Mouse (Mus musculus) cortical plate, adult 2 months (tissue): ENCODE results near the gene Ttc26.
"Not testable (repeated sequence)": the region's sequence is repeated elsewhere in the genome, so short reads cannot be mapped to it uniquely, and the experiment has no call there.

Experiments used
- CTCF ChIP-seq: fragments of 200-500 bp; IDR thresholded peaks from 2 replicates; pipeline ENCODE4 v1.5.1; 2011; ENCODE audit warnings: mild to moderate bottlenecking, control low read depth, low read length; ENCODE audit not compliant: insufficient read depth; ENCODE audit errors: extremely low read depth
- POLR2A ChIP-seq: fragments of 200-500 bp; IDR thresholded peaks from 2 replicates; pipeline ENCODE4 v1.6.1; 2011; ENCODE audit warnings: mild to moderate bottlenecking, low read length, control low read depth; ENCODE audit not compliant: insufficient read depth; ENCODE audit errors: extremely low read depth

GRCm38 (mm10) chr6:38356661-38357433 is 24.4 kb upstream of the Ttc26 start:
- not testable (repeated sequence) for TF ChIP-seq CTCF, POLR2A
